Mouse (Mus musculus): ENCODE measurements around the gene Tbx22. TPM values are rescaled to one million over a fixed set of nuclear protein-coding genes. Genes with fewer than 3 reads are reported as not detected.

Gene Tbx22
- not detected in 2 replicates for total RNA-seq (2014; rRNA removed)
- not detected in 2 replicates for polyA plus RNA-seq (2012; rRNA removed)

- no peak for TF ChIP-seq POLR2A (IDR thresholded peaks at IDR 0.05; ENCODE audit: extremely low read depth, insufficient read depth, low read length)
- TF ChIP-seq CTCF (IDR thresholded peaks at IDR 0.05; ENCODE audit: low read depth, low read length): no peak
- 56% methylated on average over 2 of the region's 2 CpGs for WGBS
- no peak within 1 kb of the TSS for H3K9ac ChIP-seq (ENCODE audit: low read depth, low read length)
- H3K27ac ChIP-seq (replicated peaks; ENCODE audit: insufficient read depth, low read depth, low read length): no peak within 1 kb of the TSS
- no peaks in the 10 kb centered on the region for H3K79me2 ChIP-seq (ENCODE audit: control insufficient read depth, insufficient read depth, low read length)
- no peak within 1 kb of the TSS for H3K4me3 ChIP-seq (ENCODE audit: insufficient read depth, low read depth, low read length)
- H3K36me3 ChIP-seq (ENCODE audit: control insufficient read depth, insufficient read depth, low read length): no peaks in the 10 kb centered on the region
- H3K4me1 ChIP-seq (ENCODE audit: control insufficient read depth, insufficient read depth, low read length): no peaks in the 10 kb centered on the region
- no peaks in the 10 kb centered on the region for H3K27me3 ChIP-seq (ENCODE audit: control insufficient read depth, insufficient read depth, low read length)
- no peak for DNase-seq (ENCODE audit: extremely low read depth, low read depth, low spot score)
These were observed at the start of gene Tbx22 for GRCm38 (mm10) chrX:107667664-107668063. TSS of gene Tbx22 (plus strand) at chrX:107667964.

- H3K27me3 ChIP-seq (ENCODE audit: control insufficient read depth, insufficient read depth, low read length): no peaks in the 10 kb centered on the region
- H3K4me3 ChIP-seq (ENCODE audit: insufficient read depth, low read depth, low read length): no peak overlapping the region
- no peak overlapping the region for H3K9ac ChIP-seq (ENCODE audit: low read depth, low read length)
- no peaks in the 10 kb centered on the region for H3K79me2 ChIP-seq (ENCODE audit: control insufficient read depth, insufficient read depth, low read length)
- no peaks in the 10 kb centered on the region for H3K4me1 ChIP-seq (ENCODE audit: control insufficient read depth, insufficient read depth, low read length)
- TF ChIP-seq CTCF (IDR thresholded peaks at IDR 0.05; ENCODE audit: low read depth, low read length): no peak
- no peak for TF ChIP-seq POLR2A (IDR thresholded peaks at IDR 0.05; ENCODE audit: extremely low read depth, insufficient read depth, low read length)
- no peaks in the 10 kb centered on the region for H3K36me3 ChIP-seq (ENCODE audit: control insufficient read depth, insufficient read depth, low read length)
- 23% methylated on average over 1 of the region's 1 CpGs for WGBS
- DNase-seq (ENCODE audit: extremely low read depth, low read depth, low spot score): no peak
- no peak overlapping the region for H3K27ac ChIP-seq (replicated peaks; ENCODE audit: insufficient read depth, low read depth, low read length)
These were observed 913 bp downstream of the Tbx22 start for GRCm38 (mm10) chrX:107668677-107669076.

GRCm38 (mm10) chrX:107679203-107679602 is 11.4 kb downstream of the Tbx22 start:
- no peaks in the 10 kb centered on the region for H3K27me3 ChIP-seq (ENCODE audit: control insufficient read depth, insufficient read depth, low read length)
- no peak for DNase-seq (ENCODE audit: extremely low read depth, low read depth, low spot score)

GRCm38 (mm10) chrX:107708584-107708983 is 40.8 kb downstream of the Tbx22 start:
- 68% methylated on average over 1 of the region's 1 CpGs for WGBS
- H3K79me2 ChIP-seq (ENCODE audit: control insufficient read depth, insufficient read depth, low read length): no peaks in the 10 kb centered on the region
- H3K27me3 ChIP-seq (ENCODE audit: control insufficient read depth, insufficient read depth, low read length): no peaks in the 10 kb centered on the region
- no peak overlapping the region for H3K9ac ChIP-seq (ENCODE audit: low read depth, low read length)
- H3K4me1 ChIP-seq (ENCODE audit: control insufficient read depth, insufficient read depth, low read length): no peaks in the 10 kb centered on the region
- H3K27ac ChIP-seq (replicated peaks; ENCODE audit: insufficient read depth, low read depth, low read length): no peak overlapping the region
- DNase-seq (ENCODE audit: extremely low read depth, low read depth, low spot score): no peak
- TF ChIP-seq POLR2A (IDR thresholded peaks at IDR 0.05; ENCODE audit: extremely low read depth, insufficient read depth, low read length) (no peak), CTCF (IDR thresholded peaks at IDR 0.05; ENCODE audit: low read depth, low read length) (no peak)
- no peak overlapping the region for H3K4me3 ChIP-seq (ENCODE audit: insufficient read depth, low read depth, low read length)
- H3K36me3 ChIP-seq (ENCODE audit: control insufficient read depth, insufficient read depth, low read length): no peaks in the 10 kb centered on the region

More at GRCm38 (mm10) chrX:107679203-107679602, 11.4 kb downstream of the Tbx22 start:
- no peak overlapping the region for H3K9ac ChIP-seq (ENCODE audit: low read depth, low read length)
- H3K36me3 ChIP-seq (ENCODE audit: control insufficient read depth, insufficient read depth, low read length): no peaks in the 10 kb centered on the region
- H3K4me3 ChIP-seq (ENCODE audit: insufficient read depth, low read depth, low read length): no peak overlapping the region
- TF ChIP-seq POLR2A (IDR thresholded peaks at IDR 0.05; ENCODE audit: extremely low read depth, insufficient read depth, low read length) (no peak), CTCF (IDR thresholded peaks at IDR 0.05; ENCODE audit: low read depth, low read length) (no peak)
- no peak overlapping the region for H3K27ac ChIP-seq (replicated peaks; ENCODE audit: insufficient read depth, low read depth, low read length)
- H3K4me1 ChIP-seq (ENCODE audit: control insufficient read depth, insufficient read depth, low read length): no peaks in the 10 kb centered on the region
- H3K79me2 ChIP-seq (ENCODE audit: control insufficient read depth, insufficient read depth, low read length): no peaks in the 10 kb centered on the region
- WGBS: 3% methylated on average over 10 of the region's 10 CpGs

- WGBS: 18% methylated on average over 1 of the region's 1 CpGs
- no peak for TF ChIP-seq POLR2A (IDR thresholded peaks at IDR 0.05; ENCODE audit: extremely low read depth, insufficient read depth, low read length)
- no peak for TF ChIP-seq CTCF (IDR thresholded peaks at IDR 0.05; ENCODE audit: low read depth, low read length)
These were observed 55.8 kb downstream of the Tbx22 start for GRCm38 (mm10) chrX:107723541-107723940.

More at GRCm38 (mm10) chrX:107723541-107723940, 55.8 kb downstream of the Tbx22 start:
- Histone ChIP-seq H3K4me1 (ENCODE audit: control insufficient read depth, insufficient read depth, low read length) (no peaks in the 10 kb centered on the region), H3K4me3 (ENCODE audit: insufficient read depth, low read depth, low read length) (no peak overlapping the region), H3K79me2 (ENCODE audit: control insufficient read depth, insufficient read depth, low read length) (no peaks in the 10 kb centered on the region), H3K9ac (ENCODE audit: low read depth, low read length) (no peak overlapping the region), H3K27me3 (ENCODE audit: control insufficient read depth, insufficient read depth, low read length) (no peaks in the 10 kb centered on the region), H3K36me3 (ENCODE audit: control insufficient read depth, insufficient read depth, low read length) (no peaks in the 10 kb centered on the region), H3K27ac (replicated peaks; ENCODE audit: insufficient read depth, low read depth, low read length) (no peak overlapping the region)
- no peak for DNase-seq (ENCODE audit: extremely low read depth, low read depth, low spot score)

Other genes with a start within 250 kb of the Tbx22 start
- gene Tent5d, start 124.6 kb downstream of the Tbx22 start, total RNA-seq (2014; rRNA removed): not detected in 2 replicates
- not detected in 2 replicates for gene Tent5d, start 124.6 kb downstream of the Tbx22 start, polyA plus RNA-seq (2012; rRNA removed)
- gene 2610002M06Rik, start 148.4 kb downstream of the Tbx22 start, total RNA-seq (2014; rRNA removed): 11.8 and 13.4 TPM in 2 replicates
- 2.7 TPM in 2 replicates for gene 2610002M06Rik, start 148.4 kb downstream of the Tbx22 start, polyA plus RNA-seq (2012; rRNA removed)